Mouse (Mus musculus) G1E (cell line): Measurements from ENCODE around the gene Odf4.

Source experiments
- CTCF ChIP-seq: IDR thresholded peaks from 2 replicates; pipeline ENCODE4 v1.5.1; 2012; ENCODE audit warnings: low read depth, low read length, inconsistent platforms, mixed read lengths
- GATA1 ChIP-seq: IDR thresholded peaks from 2 replicates; pipeline ENCODE4 v1.6.1; 2012; ENCODE audit warnings: borderline replicate concordance, low read length, inconsistent platforms, mixed read lengths
- GATA2 ChIP-seq: IDR thresholded peaks from 2 replicates; pipeline ENCODE4 v1.6.1; 2012; ENCODE audit warnings: low read depth, low read length, inconsistent platforms, borderline replicate concordance

- TF ChIP-seq CTCF (no peak), GATA2 (no peak), GATA1 (no peak)
These were observed 18.4 kb upstream of the Odf4 start for GRCm38 (mm10) chr11:68945245-68945644.
